Mouse (Mus musculus): ENCODE measurements around the gene Vangl1. TPM values are rescaled to one million over a fixed set of nuclear protein-coding genes. Genes with fewer than 3 reads are reported as not detected.

Vangl1 gene
- polyA plus RNA-seq, 1 experiment from 2014 or later = 13.3 TPM

Other genes starting within 250 kb of the Vangl1 start
- 16.1 and 22.3 TPM in 2 replicates for gene Nhlh2, start 194.6 kb downstream of the Vangl1 start, polyA plus RNA-seq (2016; fragmentation: Nextera tagmentation; extraction: Ambion mirVana)
- gene Casq2, start 118.3 kb downstream of the Vangl1 start, polyA plus RNA-seq (2016; fragmentation: Nextera tagmentation; extraction: Ambion mirVana) = 0.10 and 0.16 TPM in 2 replicates